Mouse (Mus musculus): ENCODE results near the gene Mphosph9.

- no peak for TF ChIP-seq POLR2A (IDR thresholded peaks at IDR 0.05; ENCODE audit: insufficient read length, low read depth)
- no peak for TF ChIP-seq E2F4 (IDR thresholded peaks at IDR 0.05; ENCODE audit: insufficient read depth)
- no peak for TF ChIP-seq POLR2AphosphoS2 (IDR thresholded peaks at IDR 0.05; ENCODE audit: insufficient read length, low read depth)
- TF ChIP-seq USF1 (IDR thresholded peaks at IDR 0.05; ENCODE audit: low read depth) = no peak
- TF ChIP-seq MAX (IDR thresholded peaks at IDR 0.05; ENCODE audit: low read depth) = no peak
- TF ChIP-seq MYOG (IDR thresholded peaks at IDR 0.05; ENCODE audit: control insufficient read depth in 1 of 3, insufficient read depth in 1 of 3, insufficient read length in 2 of 3, low read depth in 2 of 3) = no peak
- no peak for TF ChIP-seq MYOD1 (IDR thresholded peaks at IDR 0.05; ENCODE audit: control insufficient read depth in 1 of 3, insufficient read length in 2 of 3, low read depth in 2 of 3)
- TF ChIP-seq TCF3 (IDR thresholded peaks at IDR 0.05; ENCODE audit: insufficient read length, low read depth) = no peak
- TF ChIP-seq TCF12 (IDR thresholded peaks at IDR 0.05; ENCODE audit: insufficient read depth, poor library complexity, severe bottlenecking) = no peak
- TF ChIP-seq CEBPB (IDR thresholded peaks at IDR 0.05; ENCODE audit: insufficient read depth, poor library complexity, severe bottlenecking) = no peak
- no peak for TF ChIP-seq REST (IDR thresholded peaks at IDR 0.05; ENCODE audit: insufficient read depth, insufficient read length)
- TF ChIP-seq SRF (IDR thresholded peaks at IDR 0.05; ENCODE audit: control insufficient read depth, insufficient read length, low read depth) = no peak
Observed at GRCm38 (mm10) chr5:124244885-124245284, 82.9 kb downstream of the Mphosph9 start.
